Mouse (Mus musculus) CH12.LX (cell line): Measurements from ENCODE around the gene Psma3. TPM values are rescaled to one million over a fixed set of nuclear protein-coding genes. Genes with fewer than 3 reads are reported as not detected.

Source experiments
- DNase-seq: peaks from one replicate; pipeline ENCODE4 v3.0.0-alpha.2; 2013; ENCODE audit errors: extremely low read depth
- H3K27ac ChIP-seq: 2 replicates; pipeline ENCODE4 v1.5.1; 2012; ENCODE audit warnings: low read depth, mild to moderate bottlenecking, control low read depth, moderate library complexity; ENCODE audit not compliant: insufficient read depth
- H3K27me3 ChIP-seq: replicated peaks from 2 replicates; pipeline ENCODE3; 2012; ENCODE audit warnings: inconsistent platforms
- H3K36me3 ChIP-seq, 2 experiments: replicated peaks in 1 of 2; 2 replicates each; pipeline versions ENCODE3 to v1.6.1; 2012; ENCODE audit warnings: inconsistent platforms in 1 of 2, low read length in 1 of 2, mild to moderate bottlenecking in 1 of 2, mixed read lengths in 1 of 2, moderate library complexity in 1 of 2; ENCODE audit not compliant: control insufficient read depth in 1 of 2, insufficient read depth in 1 of 2
- H3K4me1 ChIP-seq, 2 experiments: 2 replicates each; pipeline ENCODE4 v1.6.1; 2012; ENCODE audit warnings: inconsistent platforms in 1 of 2, moderate library complexity in 1 of 2; ENCODE audit not compliant: insufficient read depth in 2 of 2, control insufficient read depth in 1 of 2
- H3K4me2 ChIP-seq: 2 replicates; pipeline ENCODE4 v1.6.1; 2012; ENCODE audit warnings: low read depth, mild to moderate bottlenecking, control low read depth; ENCODE audit not compliant: poor library complexity, insufficient read depth, severe bottlenecking
- H3K4me3 ChIP-seq, 3 experiments: fragments of 150-350 bp in 1 of 3; sonication (generic) in 1 of 3; replicated peaks in 1 of 3; 2 replicates each; pipeline versions ENCODE3 to v1.5.1; 2011 to 2012; ENCODE audit warnings: low read depth in 2 of 3, low read length in 2 of 3, mild to moderate bottlenecking in 2 of 3, moderate library complexity in 2 of 3, control low read depth in 1 of 3, improper control_type of control experiment in 1 of 3, inconsistent platforms in 1 of 3, mixed read lengths in 1 of 3; ENCODE audit not compliant: poor library complexity in 1 of 3
- H3K79me2 ChIP-seq: replicated peaks from 2 replicates; pipeline ENCODE4 v1.6.1; 2012; ENCODE audit warnings: mild to moderate bottlenecking, moderate library complexity; ENCODE audit not compliant: control insufficient read depth, poor library complexity, insufficient read depth, severe bottlenecking; ENCODE audit errors: extremely low read depth
- H3K9ac ChIP-seq: 2 replicates; pipeline ENCODE4 v1.6.1; 2012; ENCODE audit warnings: low read depth, mild to moderate bottlenecking, control low read depth, moderate library complexity; ENCODE audit not compliant: insufficient read depth
- H3K9me3 ChIP-seq: replicated peaks from 2 replicates; pipeline ENCODE3; 2012; ENCODE audit warnings: low read length, inconsistent platforms, mixed read lengths
- CHD2 ChIP-seq: IDR thresholded peaks from 2 replicates; pipeline ENCODE4 v1.6.1; 2011; ENCODE audit warnings: low read length, improper control_type of control experiment
- CTCF ChIP-seq, 2 experiments: IDR thresholded peaks in 1 of 2; conservative IDR thresholded peaks in 1 of 2; 2 replicates each; pipeline ENCODE4 v1.5.1; 2011 to 2012; ENCODE audit warnings: low read depth in 2 of 2, low read length in 2 of 2, improper control_type of control experiment in 1 of 2, inconsistent platforms in 1 of 2, mild to moderate bottlenecking in 1 of 2, moderate library complexity in 1 of 2
- E2F4 ChIP-seq: IDR thresholded peaks from 2 replicates; pipeline ENCODE4 v1.6.1; 2011; ENCODE audit warnings: low read depth, low read length, improper control_type of control experiment; ENCODE audit not compliant: insufficient replicate concordance
- ELF1 ChIP-seq: IDR thresholded peaks from 2 replicates; pipeline ENCODE4 v1.6.1; 2014; ENCODE audit warnings: low read depth, mild to moderate bottlenecking, inconsistent platforms, low read length, improper control_type of control experiment
- GABPA ChIP-seq: IDR thresholded peaks from 2 replicates; pipeline ENCODE4 v1.6.1; 2012; ENCODE audit warnings: low read depth, low read length, improper control_type of control experiment, inconsistent platforms; ENCODE audit not compliant: insufficient replicate concordance
- HCFC1 ChIP-seq: IDR thresholded peaks from 2 replicates; pipeline ENCODE4 v1.6.1; 2012; ENCODE audit warnings: low read depth, mild to moderate bottlenecking, inconsistent platforms, low read length, improper control_type of control experiment
- JUND ChIP-seq: conservative IDR thresholded peaks from 2 replicates; pipeline ENCODE4 v1.6.1; 2011; ENCODE audit warnings: low read depth, low read length, improper control_type of control experiment
- KAT2A ChIP-seq: IDR thresholded peaks from 2 replicates; pipeline ENCODE4 v1.6.1; 2012; ENCODE audit warnings: low read length, improper control_type of control experiment, inconsistent platforms; ENCODE audit not compliant: insufficient replicate concordance
- MAFK ChIP-seq: IDR thresholded peaks from 2 replicates; pipeline ENCODE4 v1.6.1; 2011; ENCODE audit warnings: low read length, improper control_type of control experiment; ENCODE audit not compliant: insufficient replicate concordance
- MAX ChIP-seq: IDR thresholded peaks from 2 replicates; pipeline ENCODE4 v1.6.1; 2011; ENCODE audit warnings: low read length, improper control_type of control experiment
- MAZ ChIP-seq: IDR thresholded peaks from 2 replicates; pipeline ENCODE4 v1.6.1; 2012; ENCODE audit warnings: low read depth, mild to moderate bottlenecking, inconsistent platforms, low read length, improper control_type of control experiment, moderate library complexity
- MXI1 ChIP-seq: IDR thresholded peaks from 2 replicates; pipeline ENCODE4 v1.6.1; 2011; ENCODE audit warnings: mild to moderate bottlenecking, low read depth, low read length, improper control_type of control experiment
- NRF1 ChIP-seq: IDR thresholded peaks from 2 replicates; pipeline ENCODE4 v1.6.1; 2014; ENCODE audit warnings: low read depth, mild to moderate bottlenecking, inconsistent platforms, low read length, improper control_type of control experiment, moderate library complexity
- PAX5 ChIP-seq: IDR thresholded peaks from 2 replicates; pipeline ENCODE4 v1.6.1; 2012; ENCODE audit warnings: low read length, inconsistent platforms, mixed read lengths
- SIN3A ChIP-seq: IDR thresholded peaks from 2 replicates; pipeline ENCODE4 v1.6.1; 2012; ENCODE audit warnings: low read length, improper control_type of control experiment, inconsistent platforms
- SMC3 ChIP-seq: IDR thresholded peaks from 2 replicates; pipeline ENCODE4 v1.6.1; 2011; ENCODE audit warnings: low read depth, low read length, improper control_type of control experiment
- UBTF ChIP-seq: IDR thresholded peaks from 2 replicates; pipeline ENCODE4 v1.6.1; 2012; ENCODE audit warnings: low read depth, mild to moderate bottlenecking, inconsistent platforms, low read length, improper control_type of control experiment, moderate library complexity
- USF2 ChIP-seq: conservative IDR thresholded peaks from 2 replicates; pipeline ENCODE4 v1.6.1; 2011; ENCODE audit warnings: low read depth, low read length, improper control_type of control experiment
- ZC3H11A ChIP-seq: IDR thresholded peaks from 2 replicates; pipeline ENCODE4 v1.6.1; 2012; ENCODE audit warnings: low read depth, mild to moderate bottlenecking, inconsistent platforms, low read length, improper control_type of control experiment
- ZKSCAN1 ChIP-seq: IDR thresholded peaks from 2 replicates; pipeline ENCODE4 v1.6.1; 2012; ENCODE audit warnings: low read depth, inconsistent platforms, low read length, improper control_type of control experiment, borderline replicate concordance
- ZMIZ1 ChIP-seq: IDR thresholded peaks from 2 replicates; pipeline ENCODE4 v1.6.1; 2012; ENCODE audit warnings: low read depth, mild to moderate bottlenecking, inconsistent platforms, low read length, improper control_type of control experiment
- dilution Hi-C: fragments of 300-500 bp; cut with MboI; formaldehyde crosslinking; loops from 2 replicates; pipeline ENCODE4 v1.14.3; 2020; ENCODE audit warnings: low sequenced_read_pairs; ENCODE audit not compliant: extremely low pct_unique_long_range_greater_than_20kb, extremely low pct_ligation_motif_present
- in situ Hi-C: fragments of 300-500 bp; cut with MboI; formaldehyde crosslinking; loops from 3 replicates; pipeline ENCODE4 v1.14.3; 2019; ENCODE audit warnings: low sequenced_read_pairs, low pct_ligation_motif_present, low pct_unique_long_range_greater_than_20kb, mixed read lengths
- polyA plus RNA-seq: library from polyadenylated mRNA; unstranded; fragments of >175 nt; gene quantifications from 2 replicates; pipeline ENCODE4 v1.2.1, GENCODE M21; 2012; ENCODE audit warnings: low read depth; ENCODE audit not compliant: insufficient read length
- total RNA-seq, 2 experiments: library from RNA; depleted of rRNA; stranded (reverse); fragments of 300-350 nt in 1 of 2; fragments of >200 nt in 1 of 2; gene quantifications; 2 replicates each; pipeline ENCODE4 v1.2.3; 2012 to 2014

The Psma3 gene
- total and polyA plus RNA-seq, 3 experiments, result 271 to 538 (median 355) TPM

DNA sequence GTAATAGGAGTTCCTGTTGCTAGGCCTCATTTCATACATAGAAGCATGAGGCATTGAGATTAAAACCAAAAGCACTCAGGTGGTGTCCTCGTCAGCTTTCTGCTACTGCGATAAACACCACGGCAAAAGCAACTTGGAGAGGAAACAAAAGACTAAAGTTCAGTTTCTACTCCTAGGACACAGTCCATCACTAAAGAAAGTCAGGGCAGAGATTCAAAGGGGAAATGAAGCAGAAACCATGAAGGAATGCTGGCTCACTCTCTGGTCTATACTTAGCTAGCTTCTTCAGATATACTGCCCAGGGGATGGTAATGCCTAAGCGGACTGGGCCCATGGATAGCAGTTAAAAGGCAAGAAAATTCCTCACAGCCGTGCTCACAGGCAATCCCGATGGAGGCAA lies 27.0 kb downstream of the Psma3 start:
- no peak overlapping the region for H3K4me3 ChIP-seq
- no peaks in the 10 kb centered on the region for H3K27me3 ChIP-seq
- no peaks in the 10 kb centered on the region for H3K9me3 ChIP-seq
- H3K36me3 ChIP-seq, result peaks cover 29 to 65% of the 10 kb centered on the region in 2 experiments
- TF ChIP-seq ZKSCAN1 (no peak), HCFC1 (no peak), CTCF (conservative IDR thresholded peaks at IDR 0.05 in 1 of 2, IDR thresholded peaks at IDR 0.05 in 1 of 2; ENCODE audit: low read depth in 2 of 2, low read length in 2 of 2) (no peak), PAX5 (no peak), CHD2 (no peak), ZMIZ1 (no peak), MAX (no peak), SMC3 (no peak), UBTF (no peak), MAZ (no peak), MXI1 (no peak), E2F4 (no peak), ELF1 (no peak), JUND (no peak), ZC3H11A (no peak), NRF1 (no peak)
- H3K4me2 ChIP-seq, result no peak overlapping the region
- peaks cover 6 to 22% of the 10 kb centered on the region in 2 experiments for H3K4me1 ChIP-seq
- dilution Hi-C loops, result no loop called here
- H3K79me2 ChIP-seq, result no peaks in the 10 kb centered on the region
- H3K9ac ChIP-seq, result no peak overlapping the region
- in situ Hi-C loops, result no loop called here
- no peak overlapping the region for H3K27ac ChIP-seq
- no peak for DNase-seq

DNA sequence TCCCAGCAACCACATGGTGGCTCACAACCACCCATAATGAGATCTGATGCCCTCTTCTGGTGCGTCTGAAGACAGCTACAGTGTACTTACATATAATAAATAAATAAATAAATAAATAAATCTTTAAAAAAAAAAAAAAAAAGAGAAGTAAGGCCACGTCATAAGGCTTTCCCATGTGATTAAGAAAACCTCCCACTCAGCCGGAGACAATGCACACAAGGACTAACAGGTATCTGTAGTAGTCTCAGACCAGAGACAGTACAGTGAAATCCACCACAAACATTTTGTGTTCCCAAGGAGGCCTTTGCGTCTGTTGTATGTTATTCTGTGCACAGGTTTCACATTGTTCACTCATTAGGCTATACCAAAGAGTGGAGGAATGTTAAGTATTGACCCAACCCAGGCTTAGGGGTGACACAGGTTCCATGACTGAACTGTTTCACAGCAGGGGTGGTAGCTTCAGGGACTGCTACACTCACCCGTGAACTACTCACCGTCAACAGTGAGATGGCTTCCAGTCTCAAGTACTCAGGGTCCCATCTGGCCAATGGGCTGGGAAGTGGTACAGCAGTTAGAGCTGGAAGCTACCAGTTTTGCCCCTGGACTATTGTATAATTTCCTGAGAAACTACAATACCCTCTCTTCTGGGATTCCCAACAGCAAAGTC lies 29.5 kb downstream of the Psma3 start:
- dilution Hi-C loops, result no loop called here
- no peak for DNase-seq
- Histone ChIP-seq H3K27me3 (no peaks in the 10 kb centered on the region), H3K79me2 (peaks cover 3% of the 10 kb centered on the region), H3K27ac (peak overlapping the region; percentile 41; the same call in 1 of the 2 replicates), H3K9me3 (no peaks in the 10 kb centered on the region), H3K4me3 (no peak overlapping the region), H3K9ac (no peak overlapping the region), H3K4me2 (no peak overlapping the region), H3K36me3 (peaks cover 38 to 74% of the 10 kb centered on the region in 2 experiments), H3K4me1 (peaks cover 9 to 23% of the 10 kb centered on the region in 2 experiments)
- in situ Hi-C loops, result no loop called here
- TF ChIP-seq ZC3H11A (no peak), KAT2A (no peak), MAX (no peak), SIN3A (no peak), GABPA (no peak), MAZ (no peak), USF2 (no peak), ZKSCAN1 (no peak), ELF1 (no peak), MAFK (no peak), JUND (no peak), PAX5 (no peak), CTCF (conservative IDR thresholded peaks at IDR 0.05 in 1 of 2, IDR thresholded peaks at IDR 0.05 in 1 of 2; ENCODE audit: low read depth in 2 of 2, low read length in 2 of 2) (no peak), NRF1 (no peak), UBTF (no peak), CHD2 (no peak)
